Mouse (Mus musculus) lung, adult 2 months (tissue): ENCODE measurements around the gene Nrip1. TPM values are rescaled to one million over a fixed set of nuclear protein-coding genes. Genes with fewer than 3 reads are reported as not detected.

ENCODE experiments used
- DNase-seq: peaks from one replicate; pipeline ENCODE4 v3.0.0; 2022
- H3K4me1 ChIP-seq: fragments of 200-500 bp; 2 replicates; pipeline ENCODE4 v1.6.1; 2011; ENCODE audit warnings: low read length; ENCODE audit not compliant: control insufficient read depth, insufficient read depth
- H3K4me3 ChIP-seq: fragments of 200-500 bp; replicated peaks from 2 replicates; pipeline ENCODE3; 2011; ENCODE audit warnings: low read depth, mild to moderate bottlenecking, control low read depth, low read length; ENCODE audit errors: extremely low read depth
- CTCF ChIP-seq: fragments of 200-500 bp; IDR thresholded peaks from 2 replicates; pipeline ENCODE4 v1.5.1; 2011; ENCODE audit warnings: mild to moderate bottlenecking, low read length, control low read depth; ENCODE audit not compliant: insufficient read depth
- POLR2A ChIP-seq: fragments of 200-500 bp; IDR thresholded peaks from 2 replicates; pipeline ENCODE4 v1.6.1; 2011; ENCODE audit warnings: low read depth, mild to moderate bottlenecking, control low read depth, low read length, borderline replicate concordance; ENCODE audit errors: extremely low read depth
- WGBS: fragments of 180-500 bp; shearing (Covaris S2); methylation state at CpG from one replicate; pipeline ENCODE4 v1.1.7; 2018; 5-methylcytosine and 5-hydroxymethylcytosine counted together
- polyA plus RNA-seq: library from polyadenylated mRNA; depleted of rRNA; stranded (reverse); fragments of >200 nt; gene quantifications from 2 replicates; pipeline ENCODE4 v1.2.3, GENCODE M21; 2012

The Nrip1 gene
- polyA plus RNA-seq, 1 experiment, result 8.0 TPM

- H3K4me1 ChIP-seq, result peaks cover 10% of the 10 kb centered on the region
- DNase-seq, result no peak
- 53% methylated on average over 7 of the region's 7 CpGs for WGBS
- H3K4me3 ChIP-seq, result no peak overlapping the region
- TF ChIP-seq CTCF (no peak), POLR2A (no peak)
Observed at GRCm38 (mm10) chr16:76354289-76354688, 19.3 kb downstream of the Nrip1 start.

GRCm38 (mm10) chr16:76350922-76351321 is 22.7 kb downstream of the Nrip1 start:
- no peak for TF ChIP-seq CTCF
- TF ChIP-seq POLR2A, result no peak
- 63% methylated on average over 8 of the region's 8 CpGs for WGBS
- no peak overlapping the region for H3K4me3 ChIP-seq
- DNase-seq, result no peak
- H3K4me1 ChIP-seq, result peaks cover 7% of the 10 kb centered on the region

GRCm38 (mm10) chr16:76349053-76349452 is 24.6 kb downstream of the Nrip1 start:
- DNase-seq, result no peak
- no peaks in the 10 kb centered on the region; the same call in 1 of the 2 replicates for H3K4me1 ChIP-seq
- no peak overlapping the region for H3K4me3 ChIP-seq
- 79% methylated on average over 11 of the region's 11 CpGs for WGBS
- no peak for TF ChIP-seq POLR2A
- TF ChIP-seq CTCF, result no peak

GRCm38 (mm10) chr16:76347719-76348421 is 25.8 kb downstream of the Nrip1 start:
- WGBS, result 85% methylated on average over 13 of the region's 13 CpGs
- Histone ChIP-seq H3K4me1 (no peaks in the 10 kb centered on the region), H3K4me3 (no peak overlapping the region)
- TF ChIP-seq CTCF (no peak), POLR2A (no peak)
- DNase-seq, result no peak

GRCm38 (mm10) chr16:76346371-76346770 is 27.3 kb downstream of the Nrip1 start:
- 93% methylated on average over 7 of the region's 7 CpGs for WGBS
- Histone ChIP-seq H3K4me1 (peaks cover 5% of the 10 kb centered on the region; the same call in 1 of the 2 replicates), H3K4me3 (no peak overlapping the region)
- TF ChIP-seq CTCF (no peak), POLR2A (no peak)
- DNase-seq, result no peak

GRCm38 (mm10) chr16:76344761-76345368 is 28.8 kb downstream of the Nrip1 start:
- TF ChIP-seq CTCF, result no peak
- TF ChIP-seq POLR2A, result no peak
- no peak for DNase-seq
- H3K4me1 ChIP-seq, result peaks cover 5% of the 10 kb centered on the region; the same call in 1 of the 2 replicates
- WGBS, result 86% methylated on average over 3 of the region's 3 CpGs
- H3K4me3 ChIP-seq, result no peak overlapping the region

- TF ChIP-seq CTCF, result no peak
- TF ChIP-seq POLR2A, result no peak
Observed at GRCm38 (mm10) chr16:76344030-76344429, 29.6 kb downstream of the Nrip1 start.

GRCm38 (mm10) chr16:76341636-76342035 is 32.0 kb downstream of the Nrip1 start:
- DNase-seq, result no peak
- TF ChIP-seq CTCF, result no peak
- no peak for TF ChIP-seq POLR2A
- 42% methylated on average over 8 of the region's 8 CpGs for WGBS
- no peak overlapping the region for H3K4me3 ChIP-seq
- H3K4me1 ChIP-seq, result peaks cover 10% of the 10 kb centered on the region

More at GRCm38 (mm10) chr16:76344030-76344429, 29.6 kb downstream of the Nrip1 start:
- Histone ChIP-seq H3K4me1 (peaks cover 5% of the 10 kb centered on the region; the same call in 1 of the 2 replicates), H3K4me3 (no peak overlapping the region)
- no peak for DNase-seq
- WGBS, result 100% methylated on average over 2 of the region's 2 CpGs

- no peak for DNase-seq
- TF ChIP-seq CTCF (no peak), POLR2A (no peak)
- WGBS, result 66% methylated on average over 10 of the region's 10 CpGs
- no peak overlapping the region for H3K4me3 ChIP-seq
- peaks cover 10% of the 10 kb centered on the region for H3K4me1 ChIP-seq
Observed at GRCm38 (mm10) chr16:76339256-76339655, 34.4 kb downstream of the Nrip1 start.

- DNase-seq, result no peak
- Histone ChIP-seq H3K4me3 (no peak overlapping the region), H3K4me1 (peaks cover 10% of the 10 kb centered on the region)
- TF ChIP-seq POLR2A (no peak), CTCF (no peak)
- WGBS, result 71% methylated on average over 7 of the region's 7 CpGs
Observed at GRCm38 (mm10) chr16:76337351-76337750, 36.3 kb downstream of the Nrip1 start.
